Mouse (Mus musculus) layer of hippocampus, adult 8-10 months (tissue): Measurements from ENCODE around the gene Ccdc50. TPM values are rescaled to one million over a fixed set of nuclear protein-coding genes. Genes with fewer than 3 reads are reported as not detected.

Source experiments
- total RNA-seq, 4 experiments: library from RNA; stranded (reverse); gene quantifications; 2 replicates each; pipeline ENCODE4 v1.2.4; 2022

The Ccdc50 gene
- total RNA-seq, 4 experiments from 2014 or later: 49.4 to 59.4 (median 52.6) TPM

Other genes with a start within 250 kb of the Ccdc50 start
- not detected for gene Ostn, start 81.4 kb upstream of the Ccdc50 start, total RNA-seq
- gene Uts2b, start 18.6 kb upstream of the Ccdc50 start, total RNA-seq: not detected